Mouse (Mus musculus) gastrocnemius, postnatal 10 days (tissue): ENCODE results near the gene Gm3317. TPM values are rescaled to one million over a fixed set of nuclear protein-coding genes. Genes with fewer than 3 reads are reported as not detected.
"Not testable (repeated sequence)": the region's sequence is repeated elsewhere in the genome, so short reads cannot be mapped to it uniquely, and the experiment has no call there.

Experiments used
- DNase-seq: peaks from one replicate; pipeline ENCODE4 v3.0.0; 2021; ENCODE audit warnings: mixed read lengths
- long read RNA-seq, 2 experiments: library from polyadenylated mRNA; stranded (forward); transcript quantifications; one replicate each; pipeline ENCODE4 v2.0.0; 2021
- total RNA-seq, 2 experiments: library from RNA; stranded (reverse); gene quantifications; 2 replicates each; pipeline ENCODE4 v1.2.3; 2021

The Gm3317 gene
- not detected for total RNA-seq
- long read RNA-seq, experiment 1 = 0 reads
- long read RNA-seq, experiment 2 = 0 reads

GRCm38 (mm10) chr14:5164235-5164634 is at the start of gene Gm3317:
Gene Gm3317 (plus strand): TSS chr14:5164535.
- DNase-seq = not testable (repeated sequence)

DNA sequence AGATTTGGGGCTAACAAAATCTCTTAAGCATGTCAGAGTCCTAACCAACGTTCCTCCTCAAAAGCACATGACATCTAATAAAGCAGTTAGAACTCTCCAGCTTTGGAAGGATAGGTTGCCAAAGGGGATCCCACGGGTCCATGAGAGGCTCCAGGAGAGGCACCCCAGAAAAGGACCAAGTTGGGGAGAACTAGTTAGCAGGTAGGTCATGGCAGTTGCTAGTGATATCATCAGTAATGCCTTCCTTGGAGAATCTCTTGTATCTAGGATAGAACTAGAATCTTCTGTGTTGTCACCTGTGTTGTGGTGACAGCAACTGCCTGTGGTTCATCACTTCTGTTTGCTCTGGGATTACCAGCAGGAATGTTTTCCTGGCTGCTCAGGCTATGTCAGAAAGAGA is 33.1 kb upstream of the Gm3317 start, which contains the start of gene Gm8279:
Gene Gm8279, plus strand, starts transcription at position 301 of the 400 bp plus-strand sequence.
- DNase-seq = not testable (repeated sequence)

GRCm38 (mm10) chr14:5185493-5185892 is 21.2 kb downstream of the Gm3317 start, which contains the start of gene Gm8271:
Gene Gm8271 (plus strand): TSS chr14:5185793.
- not testable (repeated sequence) for DNase-seq

Other genes with a start within 250 kb of the Gm3317 start
- gene Gm8297, start 180.6 kb upstream of the Gm3317 start, total RNA-seq = not detected
- not detected for gene Gm3298, start 148.6 kb upstream of the Gm3317 start, total RNA-seq
- under 1 TPM; 0.14 to 0.29 TPM for gene 4930555G01Rik, start 113.9 kb upstream of the Gm3317 start, total RNA-seq
- gene Gm8281, start 93.5 kb upstream of the Gm3317 start, total RNA-seq = under 1 TPM; 0.47 to 0.54 TPM
- not detected for gene Gm8279, start 33.0 kb upstream of the Gm3317 start, total RNA-seq
- gene Gm8271, start 21.3 kb downstream of the Gm3317 start, total RNA-seq = not detected
- not detected for gene Gm3526, start 96.0 kb downstream of the Gm3317 start, total RNA-seq
- gene Gm3542, start 170.4 kb downstream of the Gm3317 start, total RNA-seq = under 1 TPM in 1 of 2 experiments, not detected in 1; 0.14 TPM
- gene Gm3500, start 224.5 kb downstream of the Gm3317 start, total RNA-seq = under 1 TPM in 1 of 2 experiments, not detected in 1; 0.32 TPM